Mouse (Mus musculus): Measurements from ENCODE around the gene C2cd2l. TPM values are rescaled to one million over a fixed set of nuclear protein-coding genes. Genes with fewer than 3 reads are reported as not detected.

Gene C2cd2l
- total and polyA plus RNA-seq, 2 experiments from 2014 or later, result 22.6 to 57.1 TPM

DNA sequence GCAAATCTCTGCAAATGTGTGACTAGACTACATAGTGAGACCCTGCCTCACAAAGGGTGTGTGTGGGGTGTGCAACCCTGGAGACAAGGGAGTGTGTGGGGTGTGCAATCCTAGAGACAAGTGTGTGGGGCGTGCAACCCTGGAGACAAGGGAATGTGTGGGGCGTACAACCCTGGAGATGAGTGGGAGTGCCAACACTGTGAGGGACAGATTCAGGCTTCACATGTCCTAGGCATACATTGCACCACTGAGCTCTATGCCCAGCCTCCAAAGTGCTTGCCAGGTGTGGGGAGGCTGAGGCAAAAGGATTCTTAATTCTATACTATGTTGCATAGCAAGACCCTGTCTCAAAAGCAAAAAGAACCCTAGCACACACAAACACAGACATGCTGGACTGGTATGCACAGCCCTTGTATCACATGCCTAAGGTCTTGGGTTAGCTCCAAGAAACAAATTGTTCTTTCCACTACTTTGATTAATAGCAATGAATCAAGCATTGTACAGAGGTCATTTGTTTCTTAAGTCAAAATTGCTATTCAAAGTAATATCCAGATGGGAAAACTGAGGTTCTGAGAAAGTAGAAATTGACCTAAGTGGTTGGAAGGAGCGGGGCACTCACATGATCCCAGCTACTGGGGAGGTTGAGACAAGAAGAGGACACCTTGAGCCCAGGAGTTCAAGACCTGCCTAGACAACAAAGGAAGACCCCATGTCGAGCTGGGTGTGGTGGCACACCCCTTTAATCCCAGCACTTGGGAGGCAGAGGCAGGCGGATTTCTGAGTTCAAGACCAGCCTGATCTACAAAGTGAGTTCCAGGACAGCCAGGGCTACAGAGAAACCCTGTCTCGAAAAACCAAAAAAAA, 25.7 kb upstream of the C2cd2l start:
- H3K4me2 ChIP-seq (ENCODE audit: low read depth, low read length, poor library complexity, severe bottlenecking), result no peak overlapping the region
- peaks cover 32% of the 10 kb centered on the region for H3K36me3 ChIP-seq (ENCODE audit: insufficient read depth, low read length)
- H3K9me3 ChIP-seq (ENCODE audit: low read length), result no peaks in the 10 kb centered on the region
- WGBS, result 89% methylated on average over 6 of the region's 6 CpGs
- no peak overlapping the region for H3K9ac ChIP-seq (replicated peaks; ENCODE audit: low read length, poor library complexity, severe bottlenecking)
- H3K27ac ChIP-seq (ENCODE audit: low read depth, low read length), result no peak overlapping the region
- H3K27me3 ChIP-seq (ENCODE audit: insufficient read depth, low read length), result no peaks in the 10 kb centered on the region
- TF ChIP-seq CTCF (IDR thresholded peaks at IDR 0.05), result no peak
- no peak for DNase-seq (ENCODE audit: low spot score)
- 0 out of 2 replicates have a peak, but pooled peaks cover 9% of the 10 kb centered on the region for H3K4me1 ChIP-seq (ENCODE audit: insufficient read depth, low read length)
- ATAC-seq (ENCODE audit: low FRiP score), result no peak
- no peak overlapping the region for H3K4me3 ChIP-seq (ENCODE audit: low read depth, low read length)

DNA sequence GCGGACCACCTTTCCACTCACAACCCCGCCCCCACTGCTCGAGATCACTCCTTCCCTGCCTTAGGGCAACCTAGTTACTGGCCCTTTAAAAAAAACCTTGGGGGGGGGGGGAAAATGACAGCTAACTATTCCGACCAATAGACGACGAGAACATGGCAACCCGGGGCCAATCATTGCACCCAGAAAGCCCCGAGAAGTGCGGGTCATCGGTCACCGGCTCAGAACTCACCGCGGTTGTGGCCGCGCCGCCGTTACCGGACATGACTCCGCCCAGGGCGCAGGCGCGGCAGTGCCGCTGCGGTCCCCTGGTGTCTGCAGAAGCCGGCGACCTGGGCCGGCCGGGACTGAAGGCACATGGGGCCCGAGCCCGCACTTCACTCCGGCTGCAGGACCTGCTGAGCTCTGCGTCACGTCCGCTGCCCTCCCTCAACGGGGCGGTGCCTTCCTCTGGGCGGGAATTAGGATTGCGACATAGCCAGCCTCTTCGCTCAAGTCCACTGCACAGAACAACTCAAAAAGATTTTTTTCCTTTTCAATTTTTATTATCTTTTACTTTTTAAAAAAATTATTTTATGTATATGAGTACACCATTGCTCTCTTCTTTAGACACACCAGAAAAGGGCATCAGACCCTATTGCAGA, 23.8 kb upstream of the C2cd2l start, which contains the start of gene Hmbs:
Gene Hmbs (minus strand): TSS at position 448 of the 641 bp plus-strand sequence.
- Histone ChIP-seq H3K27ac (ENCODE audit: low read depth, low read length) (peak within 1 kb of the TSS; percentile 97), H3K4me2 (ENCODE audit: low read depth, low read length, poor library complexity, severe bottlenecking) (peak within 1 kb of the TSS; percentile 65), H3K9ac (replicated peaks; ENCODE audit: low read length, poor library complexity, severe bottlenecking) (peak within 1 kb of the TSS; percentile 87), H3K27me3 (ENCODE audit: insufficient read depth, low read length) (no peaks in the 10 kb centered on the region), H3K36me3 (ENCODE audit: insufficient read depth, low read length) (peaks cover 24% of the 10 kb centered on the region), H3K4me1 (ENCODE audit: insufficient read depth, low read length) (0 out of 2 replicates have a peak, but pooled peaks cover 9% of the 10 kb centered on the region), H3K9me3 (ENCODE audit: low read length) (no peaks in the 10 kb centered on the region), H3K4me3 (ENCODE audit: low read depth, low read length) (peak within 1 kb of the TSS; percentile 73)
- 0% methylated on average over 39 of the region's 39 CpGs for WGBS
- TF ChIP-seq CTCF (IDR thresholded peaks at IDR 0.05), result no peak
- DNase-seq (ENCODE audit: low spot score) (peak; percentile 95), ATAC-seq (ENCODE audit: low FRiP score) (peak; percentile 95)

DNA sequence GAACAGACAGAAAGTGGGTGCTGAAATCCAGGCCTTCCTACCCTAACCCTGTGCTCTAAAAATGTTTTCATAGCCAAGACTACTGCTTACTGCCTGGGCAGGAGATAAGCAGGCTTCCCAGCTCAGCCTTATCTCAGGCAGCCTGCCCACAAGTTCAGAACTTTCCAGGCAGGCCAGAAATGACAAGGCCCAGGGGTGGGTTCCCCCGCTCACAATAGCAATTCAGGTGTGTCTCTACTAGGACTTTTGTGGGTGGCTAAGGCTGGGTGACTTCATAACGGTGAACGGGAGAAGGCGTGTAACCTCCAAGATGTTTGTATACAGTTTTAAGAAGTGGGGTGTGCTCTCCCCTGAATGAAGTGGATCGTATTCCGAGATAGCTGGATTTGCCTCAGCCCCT, 23.2 kb upstream of the C2cd2l start:
- no peak for TF ChIP-seq CTCF (IDR thresholded peaks at IDR 0.05)
- Histone ChIP-seq H3K4me3 (ENCODE audit: low read depth, low read length) (peak overlapping the region; percentile 73), H3K27ac (ENCODE audit: low read depth, low read length) (peak overlapping the region; percentile 97), H3K27me3 (ENCODE audit: insufficient read depth, low read length) (no peaks in the 10 kb centered on the region), H3K9ac (replicated peaks; ENCODE audit: low read length, poor library complexity, severe bottlenecking) (peak overlapping the region; percentile 87), H3K9me3 (ENCODE audit: low read length) (no peaks in the 10 kb centered on the region), H3K36me3 (ENCODE audit: insufficient read depth, low read length) (peaks cover 21% of the 10 kb centered on the region), H3K4me1 (ENCODE audit: insufficient read depth, low read length) (0 out of 2 replicates have a peak, but pooled peaks cover 9% of the 10 kb centered on the region), H3K4me2 (ENCODE audit: low read depth, low read length, poor library complexity, severe bottlenecking) (peak overlapping the region; percentile 65)
- WGBS, result 9% methylated on average over 6 of the region's 6 CpGs
- ATAC-seq (ENCODE audit: low FRiP score), result no peak
- no peak for DNase-seq (ENCODE audit: low spot score)

DNA sequence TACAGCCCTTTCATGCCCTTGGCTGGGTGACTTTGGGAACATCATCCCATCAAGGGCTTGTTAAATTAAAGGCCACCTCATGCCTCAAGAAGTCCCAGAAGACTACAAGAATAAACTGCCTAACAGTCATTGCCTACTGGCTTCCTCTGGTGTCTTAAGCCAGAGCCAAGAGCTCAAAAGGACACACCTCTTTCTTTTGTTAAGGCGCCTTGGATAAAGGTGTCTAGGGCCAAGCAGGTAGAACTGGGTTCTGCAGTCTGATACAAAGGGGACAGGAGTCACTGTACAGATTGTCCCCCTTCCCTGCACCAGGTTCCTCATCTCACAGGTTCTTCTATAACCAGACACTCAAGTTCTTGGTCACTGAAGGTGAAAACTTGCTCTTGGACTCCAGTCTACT, 22.5 kb upstream of the C2cd2l start:
- 100% methylated on average over 1 of the region's 1 CpGs for WGBS
- no peak overlapping the region for H3K9ac ChIP-seq (replicated peaks; ENCODE audit: low read length, poor library complexity, severe bottlenecking)
- H3K27me3 ChIP-seq (ENCODE audit: insufficient read depth, low read length), result no peaks in the 10 kb centered on the region
- H3K4me2 ChIP-seq (ENCODE audit: low read depth, low read length, poor library complexity, severe bottlenecking), result no peak overlapping the region
- H3K27ac ChIP-seq (ENCODE audit: low read depth, low read length), result no peak overlapping the region
- H3K9me3 ChIP-seq (ENCODE audit: low read length), result no peaks in the 10 kb centered on the region
- H3K4me3 ChIP-seq (ENCODE audit: low read depth, low read length), result no peak overlapping the region
- H3K36me3 ChIP-seq (ENCODE audit: insufficient read depth, low read length), result peaks cover 14% of the 10 kb centered on the region
- ATAC-seq (ENCODE audit: low FRiP score), result no peak
- H3K4me1 ChIP-seq (ENCODE audit: insufficient read depth, low read length), result 0 out of 2 replicates have a peak, but pooled peaks cover 9% of the 10 kb centered on the region
- DNase-seq (ENCODE audit: low spot score), result no peak
- TF ChIP-seq CTCF (IDR thresholded peaks at IDR 0.05), result no peak

DNA sequence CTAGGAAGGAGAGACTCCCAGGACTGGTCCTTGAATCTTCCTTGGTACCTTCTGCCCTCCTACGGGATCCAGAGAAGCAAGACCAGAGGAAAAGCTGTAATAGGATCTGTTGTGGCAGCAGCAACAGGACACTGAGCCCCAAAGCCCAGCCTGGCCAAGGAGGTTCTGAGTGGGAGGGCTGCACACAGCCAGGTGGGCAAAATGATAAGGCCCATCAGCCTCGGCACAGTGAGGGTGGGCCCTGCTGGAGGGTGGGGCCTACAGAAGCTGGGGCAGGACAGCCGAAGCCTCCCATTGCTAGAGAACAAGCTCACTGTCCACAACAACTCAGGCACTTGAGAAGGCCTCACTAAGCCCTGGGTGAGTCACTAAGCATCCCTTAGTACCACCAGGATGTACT, 22.1 kb upstream of the C2cd2l start:
- Histone ChIP-seq H3K9me3 (ENCODE audit: low read length) (no peaks in the 10 kb centered on the region), H3K27ac (ENCODE audit: low read depth, low read length) (no peak overlapping the region), H3K36me3 (ENCODE audit: insufficient read depth, low read length) (peaks cover 10% of the 10 kb centered on the region), H3K4me3 (ENCODE audit: low read depth, low read length) (no peak overlapping the region), H3K4me1 (ENCODE audit: insufficient read depth, low read length) (0 out of 2 replicates have a peak, but pooled peaks cover 9% of the 10 kb centered on the region), H3K4me2 (ENCODE audit: low read depth, low read length, poor library complexity, severe bottlenecking) (no peak overlapping the region), H3K27me3 (ENCODE audit: insufficient read depth, low read length) (no peaks in the 10 kb centered on the region), H3K9ac (replicated peaks; ENCODE audit: low read length, poor library complexity, severe bottlenecking) (no peak overlapping the region)
- DNase-seq (ENCODE audit: low spot score), result no peak
- no peak for ATAC-seq (ENCODE audit: low FRiP score)
- WGBS, result 88% methylated on average over 3 of the region's 3 CpGs
- TF ChIP-seq CTCF (IDR thresholded peaks at IDR 0.05), result no peak

DNA sequence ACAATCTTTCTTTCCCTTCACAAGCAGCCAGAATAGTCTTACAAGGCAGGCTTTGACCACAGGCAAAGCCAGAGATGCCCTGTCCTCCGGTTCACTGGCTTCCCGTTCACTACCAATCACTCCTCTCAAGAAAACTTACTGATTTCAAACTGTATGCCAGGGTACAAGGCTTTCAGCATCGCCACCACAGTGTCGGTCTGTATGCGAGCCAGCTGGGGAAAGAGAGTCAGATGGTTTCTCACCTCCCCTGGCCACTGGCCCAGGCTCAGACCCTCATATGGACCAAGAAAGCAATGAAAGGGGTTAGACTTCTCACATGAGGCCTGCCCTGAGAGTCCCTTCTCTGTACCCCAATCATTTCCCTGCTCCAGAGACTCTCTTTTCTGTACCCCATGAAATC, 21.4 kb upstream of the C2cd2l start:
- no peak overlapping the region for H3K4me3 ChIP-seq (ENCODE audit: low read depth, low read length)
- no peak for ATAC-seq (ENCODE audit: low FRiP score)
- WGBS, result 93% methylated on average over 5 of the region's 5 CpGs
- peaks cover 14% of the 10 kb centered on the region; the same call in 1 of the 2 replicates for H3K4me1 ChIP-seq (ENCODE audit: insufficient read depth, low read length)
- H3K4me2 ChIP-seq (ENCODE audit: low read depth, low read length, poor library complexity, severe bottlenecking), result no peak overlapping the region
- TF ChIP-seq CTCF (IDR thresholded peaks at IDR 0.05), result no peak
- peaks cover 10% of the 10 kb centered on the region for H3K36me3 ChIP-seq (ENCODE audit: insufficient read depth, low read length)
- H3K9me3 ChIP-seq (ENCODE audit: low read length), result no peaks in the 10 kb centered on the region
- H3K9ac ChIP-seq (replicated peaks; ENCODE audit: low read length, poor library complexity, severe bottlenecking), result no peak overlapping the region
- no peaks in the 10 kb centered on the region for H3K27me3 ChIP-seq (ENCODE audit: insufficient read depth, low read length)
- DNase-seq (ENCODE audit: low spot score), result no peak
- no peak overlapping the region for H3K27ac ChIP-seq (ENCODE audit: low read depth, low read length)

Measured in midbrain, postnatal 0 days (tissue).